Mouse (Mus musculus) liver, adult 2 months (tissue): ENCODE results near the gene Tanc2. TPM values are rescaled to one million over a fixed set of nuclear protein-coding genes. Genes with fewer than 3 reads are reported as not detected.

Experiments used
- DNase-seq: peaks from one replicate; pipeline ENCODE4 v3.0.0-alpha.2; 2011; ENCODE audit warnings: low read depth, low spot score; ENCODE audit errors: extremely low read depth
- H3K27ac ChIP-seq: fragments of 200-500 bp; replicated peaks from 2 replicates; pipeline ENCODE4 v1.5.1; 2012; ENCODE audit warnings: low read depth, mild to moderate bottlenecking, control low read depth, inconsistent platforms, low read length; ENCODE audit not compliant: insufficient read depth
- H3K27me3 ChIP-seq: fragments of 200-500 bp; 2 replicates; pipeline ENCODE4 v1.6.1; 2012; ENCODE audit warnings: mild to moderate bottlenecking, moderate library complexity, low read length, inconsistent platforms; ENCODE audit not compliant: control insufficient read depth, insufficient read depth
- H3K36me3 ChIP-seq: fragments of 200-500 bp; 2 replicates; pipeline ENCODE4 v1.6.1; 2012; ENCODE audit warnings: low read length, inconsistent platforms; ENCODE audit not compliant: control insufficient read depth, insufficient read depth
- H3K4me1 ChIP-seq: fragments of 200-500 bp; 2 replicates; pipeline ENCODE4 v1.6.1; 2011; ENCODE audit warnings: low read length; ENCODE audit not compliant: control insufficient read depth, insufficient read depth
- H3K4me3 ChIP-seq: fragments of 200-500 bp; 2 replicates; pipeline ENCODE4 v1.5.1; 2011; ENCODE audit warnings: low read depth, mild to moderate bottlenecking, control low read depth, low read length, moderate library complexity; ENCODE audit not compliant: insufficient read depth
- H3K79me2 ChIP-seq: fragments of 200-500 bp; 2 replicates; pipeline ENCODE4 v1.6.1; 2012; ENCODE audit warnings: inconsistent platforms, mild to moderate bottlenecking, low read length, moderate library complexity; ENCODE audit not compliant: control insufficient read depth, insufficient read depth
- H3K9ac ChIP-seq: fragments of 200-500 bp; 2 replicates; pipeline ENCODE4 v1.6.1; 2012; ENCODE audit warnings: low read depth, mild to moderate bottlenecking, control low read depth, inconsistent platforms, low read length
- CTCF ChIP-seq: fragments of 200-500 bp; IDR thresholded peaks from 2 replicates; pipeline ENCODE4 v1.5.1; 2011; ENCODE audit warnings: low read depth, low read length, control low read depth
- POLR2A ChIP-seq: fragments of 200-500 bp; IDR thresholded peaks from 2 replicates; pipeline ENCODE4 v1.6.1; 2011; ENCODE audit warnings: low read length, control low read depth; ENCODE audit not compliant: insufficient read depth; ENCODE audit errors: extremely low read depth
- WGBS: fragments of 180-500 bp; shearing (Covaris S2); methylation state at CpG from one replicate; pipeline ENCODE4 v1.1.7; 2018; 5-methylcytosine and 5-hydroxymethylcytosine counted together
- polyA plus RNA-seq: library from polyadenylated mRNA; depleted of rRNA; stranded (reverse); fragments of >200 nt; gene quantifications from 2 replicates; pipeline ENCODE4 v1.2.3, GENCODE M21; 2012
- total RNA-seq: library from RNA; depleted of rRNA; stranded (reverse); fragments of >200 nt; gene quantifications from 2 replicates; pipeline ENCODE4 v1.2.3, GENCODE M21; 2014

Tanc2 gene
- total and polyA plus RNA-seq, 2 experiments = 0.97 to 2.4 TPM

- 23% methylated on average over 1 of the region's 1 CpGs for WGBS
- no peak for DNase-seq
- Histone ChIP-seq H3K4me1 (no peaks in the 10 kb centered on the region), H3K79me2 (no peaks in the 10 kb centered on the region), H3K4me3 (no peak overlapping the region), H3K36me3 (no peaks in the 10 kb centered on the region), H3K9ac (no peak overlapping the region), H3K27me3 (no peaks in the 10 kb centered on the region), H3K27ac (no peak overlapping the region)
- TF ChIP-seq CTCF = no peak
- TF ChIP-seq POLR2A = no peak
Measured at GRCm38 (mm10) chr11:105719660-105720059, 129.9 kb downstream of the Tanc2 start.

DNA sequence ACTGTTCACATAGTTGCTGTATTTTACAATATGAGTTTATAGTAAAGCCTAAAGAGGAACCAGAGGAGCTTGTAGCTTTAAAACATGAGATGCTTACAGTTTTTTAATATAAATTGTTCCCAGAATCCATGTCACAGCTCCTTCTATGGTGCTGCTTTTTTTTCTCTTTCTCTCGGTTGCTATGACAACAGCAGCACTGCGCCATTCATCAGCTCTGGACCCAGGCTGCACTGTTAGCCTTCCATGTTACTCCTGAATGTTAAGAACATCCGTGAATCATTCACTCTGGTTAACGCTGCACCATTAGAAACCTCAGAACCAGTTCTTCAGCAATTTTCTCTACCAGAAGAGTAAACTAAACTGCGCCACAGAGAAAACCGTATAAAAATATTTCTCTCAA is 141.8 kb downstream of the Tanc2 start:
- Histone ChIP-seq H3K9ac (no peak overlapping the region), H3K36me3 (no peaks in the 10 kb centered on the region), H3K79me2 (no peaks in the 10 kb centered on the region), H3K27me3 (no peaks in the 10 kb centered on the region), H3K27ac (no peak overlapping the region), H3K4me3 (no peak overlapping the region), H3K4me1 (no peaks in the 10 kb centered on the region)
- DNase-seq = no peak
- TF ChIP-seq CTCF (no peak), POLR2A (no peak)
- 87% methylated on average over 6 of the region's 6 CpGs for WGBS

DNA sequence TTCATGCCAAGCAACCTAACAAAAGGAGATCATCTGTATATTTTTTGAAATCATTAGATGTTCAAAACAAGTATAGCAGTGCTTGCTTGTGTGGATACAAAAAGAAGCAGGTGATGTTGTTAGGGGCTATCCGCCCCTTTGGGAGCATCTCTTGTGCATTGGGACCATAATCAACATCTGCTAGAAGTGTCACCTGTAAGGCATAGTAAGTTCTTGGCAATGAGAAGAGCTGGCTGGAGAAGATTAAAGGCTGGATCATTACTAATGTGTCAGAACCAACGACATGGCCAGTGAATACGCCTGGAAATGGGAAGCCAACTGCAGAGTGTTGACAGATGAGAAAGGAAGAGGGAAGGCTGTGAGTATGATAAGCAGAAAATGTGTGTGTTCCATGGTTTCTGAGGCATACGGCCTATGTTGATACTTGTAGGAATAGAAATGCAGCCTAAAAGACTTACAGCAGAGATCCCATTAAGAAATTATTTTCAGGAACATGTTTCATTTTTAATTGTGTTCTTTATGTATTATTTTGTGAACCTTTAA is 142.3 kb downstream of the Tanc2 start:
- no peak for DNase-seq
- no peaks in the 10 kb centered on the region for H3K4me1 ChIP-seq
- no peak overlapping the region for H3K4me3 ChIP-seq
- WGBS = 71% methylated on average over 4 of the region's 4 CpGs
- no peak overlapping the region for H3K27ac ChIP-seq
- H3K9ac ChIP-seq = no peak overlapping the region
- no peaks in the 10 kb centered on the region for H3K27me3 ChIP-seq
- no peaks in the 10 kb centered on the region for H3K79me2 ChIP-seq
- H3K36me3 ChIP-seq = no peaks in the 10 kb centered on the region
- no peak for TF ChIP-seq CTCF
- TF ChIP-seq POLR2A = no peak

DNA sequence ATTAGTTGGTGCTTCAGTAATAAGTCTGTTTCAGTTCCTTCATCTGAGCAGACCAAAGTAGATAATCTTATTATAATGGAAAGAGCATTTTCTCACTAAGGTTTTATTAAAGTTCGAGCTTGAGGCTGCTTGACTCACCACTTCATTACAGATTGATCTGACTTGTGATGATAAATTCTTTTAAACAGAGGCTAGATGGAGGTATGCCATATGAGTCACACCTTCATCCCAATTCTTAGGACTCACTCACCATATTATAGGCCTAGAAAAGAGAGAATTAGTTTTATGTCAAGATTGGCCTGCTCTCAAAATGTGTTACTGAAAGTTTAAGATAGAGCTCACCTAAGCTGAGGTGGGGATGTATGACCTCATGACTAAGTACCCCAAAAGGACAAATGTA is 153.4 kb downstream of the Tanc2 start:
- H3K27ac ChIP-seq = no peak overlapping the region
- WGBS = 98% methylated on average over 1 of the region's 1 CpGs

GRCm38 (mm10) chr11:105749297-105750071 is 159.7 kb downstream of the Tanc2 start:
- no peak overlapping the region for H3K9ac ChIP-seq
- no peaks in the 10 kb centered on the region for H3K79me2 ChIP-seq
- no peaks in the 10 kb centered on the region for H3K27me3 ChIP-seq
- DNase-seq = peak; percentile 83
- H3K4me1 ChIP-seq = peaks cover 5% of the 10 kb centered on the region; the same call in 1 of the 2 replicates
- H3K36me3 ChIP-seq = no peaks in the 10 kb centered on the region
- peak overlapping the region; percentile 16; the same call in 1 of the 2 replicates for H3K4me3 ChIP-seq
- TF ChIP-seq CTCF (no peak), POLR2A (no peak)
- no peak overlapping the region for H3K27ac ChIP-seq
- WGBS = 70% methylated on average over 2 of the region's 2 CpGs

More for the DNA sequence above, 153.4 kb downstream of the Tanc2 start:
- no peak overlapping the region for H3K9ac ChIP-seq
- no peaks in the 10 kb centered on the region for H3K4me1 ChIP-seq
- H3K27me3 ChIP-seq = no peaks in the 10 kb centered on the region
- no peak for DNase-seq
- TF ChIP-seq CTCF (no peak), POLR2A (no peak)
- H3K4me3 ChIP-seq = no peak overlapping the region
- H3K79me2 ChIP-seq = no peaks in the 10 kb centered on the region
- H3K36me3 ChIP-seq = no peaks in the 10 kb centered on the region

DNA sequence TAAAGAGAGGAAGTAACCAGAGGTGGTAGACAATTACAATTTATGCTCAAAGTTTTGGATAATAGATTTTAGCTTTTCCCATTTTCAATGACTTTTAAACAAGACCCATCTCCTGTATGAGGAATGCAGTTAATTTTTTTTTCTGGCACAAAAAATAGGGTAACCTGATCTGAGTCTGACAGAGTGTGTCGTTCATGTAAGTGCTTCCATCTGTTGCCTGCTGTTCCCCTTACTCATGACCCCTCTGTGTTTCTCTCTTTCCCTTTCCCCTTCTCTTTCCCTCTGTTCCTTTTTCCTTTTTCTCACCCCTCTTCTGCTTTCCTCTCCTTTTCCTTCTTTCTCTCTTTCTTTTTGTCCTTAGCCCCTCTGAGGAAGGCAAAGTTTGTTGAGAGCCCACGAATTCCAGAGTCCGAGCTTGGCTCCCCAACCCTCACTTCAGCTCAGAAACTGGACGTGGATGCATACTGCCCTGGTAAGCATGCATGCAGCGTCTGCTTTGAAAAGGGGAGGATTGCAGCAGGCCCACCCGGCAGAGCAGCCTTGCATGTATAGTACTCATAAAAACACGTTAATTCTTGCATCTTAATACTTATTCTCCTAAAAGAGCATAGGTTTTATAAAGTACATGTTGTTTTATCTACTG is 168.9 kb downstream of the Tanc2 start:
- Histone ChIP-seq H3K27me3 (no peaks in the 10 kb centered on the region), H3K4me3 (no peak overlapping the region), H3K36me3 (no peaks in the 10 kb centered on the region), H3K27ac (no peak overlapping the region), H3K4me1 (no peaks in the 10 kb centered on the region), H3K9ac (no peak overlapping the region), H3K79me2 (no peaks in the 10 kb centered on the region)
- 89% methylated on average over 7 of the region's 7 CpGs for WGBS
- no peak for DNase-seq
- TF ChIP-seq CTCF (no peak), POLR2A (no peak)
